Mouse (Mus musculus): Measurements from ENCODE around the gene Tbc1d8. TPM values are rescaled to one million over a fixed set of nuclear protein-coding genes. Genes with fewer than 3 reads are reported as not detected.
A peak's percentile ranks its signal among the peaks of the same experiment; 100 is the strongest.

Tbc1d8 gene
- polyA plus RNA-seq, 1 experiment from 2014 or later, result 18.0 TPM

GRCm38 (mm10) chr1:39502817-39503633, 24.5 kb upstream of the Tbc1d8 start:
- Histone ChIP-seq H3K36me3 (ENCODE audit: insufficient read depth, low read length) (no peaks in the 10 kb centered on the region), H3K4me2 (replicated peaks; ENCODE audit: low read depth, low read length) (no peak overlapping the region), H3K27me3 (replicated peaks; ENCODE audit: insufficient read depth, low read length) (no peaks in the 10 kb centered on the region), H3K9ac (replicated peaks; ENCODE audit: low read depth) (no peak overlapping the region), H3K27ac (ENCODE audit: low read length) (no peak overlapping the region), H3K4me1 (ENCODE audit: insufficient read depth, low read depth, low read length) (no peaks in the 10 kb centered on the region), H3K9me3 (ENCODE audit: low read length) (no peaks in the 10 kb centered on the region), H3K4me3 (ENCODE audit: low read depth, low read length) (no peak overlapping the region)
- TF ChIP-seq CTCF (IDR thresholded peaks at IDR 0.05) (no peak), EP300 (IDR thresholded peaks at IDR 0.05) (no peak)
- ATAC-seq (no peak), DNase-seq (ENCODE audit: low spot score) (peak; percentile 17)
- 72% methylated on average over 17 of the region's 17 CpGs for WGBS

GRCm38 (mm10) chr1:39499485-39499941, 21.0 kb upstream of the Tbc1d8 start:
- Histone ChIP-seq H3K9ac (replicated peaks; ENCODE audit: low read depth) (no peak overlapping the region), H3K4me3 (ENCODE audit: low read depth, low read length) (no peak overlapping the region), H3K27ac (ENCODE audit: low read length) (no peak overlapping the region), H3K4me1 (ENCODE audit: insufficient read depth, low read depth, low read length) (no peaks in the 10 kb centered on the region), H3K27me3 (replicated peaks; ENCODE audit: insufficient read depth, low read length) (no peaks in the 10 kb centered on the region), H3K36me3 (ENCODE audit: insufficient read depth, low read length) (no peaks in the 10 kb centered on the region), H3K9me3 (ENCODE audit: low read length) (no peaks in the 10 kb centered on the region), H3K4me2 (replicated peaks; ENCODE audit: low read depth, low read length) (no peak overlapping the region)
- WGBS, result 77% methylated on average over 2 of the region's 2 CpGs
- no peak for TF ChIP-seq EP300 (IDR thresholded peaks at IDR 0.05)
- TF ChIP-seq CTCF (IDR thresholded peaks at IDR 0.05), result no peak
- DNase-seq (ENCODE audit: low spot score) (no peak), ATAC-seq (no peak)

GRCm38 (mm10) chr1:39497748-39498147, 19.2 kb upstream of the Tbc1d8 start:
- 86% methylated on average over 11 of the region's 11 CpGs for WGBS
- TF ChIP-seq CTCF (IDR thresholded peaks at IDR 0.05), result peak; percentile 46
- no peak for TF ChIP-seq EP300 (IDR thresholded peaks at IDR 0.05)
- no peaks in the 10 kb centered on the region for H3K9me3 ChIP-seq (ENCODE audit: low read length)
- ATAC-seq, result no peak
- H3K27me3 ChIP-seq (replicated peaks; ENCODE audit: insufficient read depth, low read length), result no peaks in the 10 kb centered on the region
- no peak overlapping the region for H3K4me3 ChIP-seq (ENCODE audit: low read depth, low read length)
- H3K27ac ChIP-seq (ENCODE audit: low read length), result no peak overlapping the region
- H3K36me3 ChIP-seq (ENCODE audit: insufficient read depth, low read length), result no peaks in the 10 kb centered on the region
- H3K4me2 ChIP-seq (replicated peaks; ENCODE audit: low read depth, low read length), result no peak overlapping the region
- no peak overlapping the region for H3K9ac ChIP-seq (replicated peaks; ENCODE audit: low read depth)
- DNase-seq (ENCODE audit: low spot score), result no peak
- no peaks in the 10 kb centered on the region for H3K4me1 ChIP-seq (ENCODE audit: insufficient read depth, low read depth, low read length)

- no peaks in the 10 kb centered on the region for H3K4me1 ChIP-seq (ENCODE audit: insufficient read depth, low read depth, low read length)
- H3K36me3 ChIP-seq (ENCODE audit: insufficient read depth, low read length), result no peaks in the 10 kb centered on the region
- TF ChIP-seq EP300 (IDR thresholded peaks at IDR 0.05), result no peak
- peak; percentile 18; the same call in 1 of the 2 replicates for TF ChIP-seq CTCF (IDR thresholded peaks at IDR 0.05)
- WGBS, result 93% methylated on average over 4 of the region's 4 CpGs
- H3K4me2 ChIP-seq (replicated peaks; ENCODE audit: low read depth, low read length), result no peak overlapping the region
- no peaks in the 10 kb centered on the region for H3K27me3 ChIP-seq (replicated peaks; ENCODE audit: insufficient read depth, low read length)
- ATAC-seq (no peak), DNase-seq (ENCODE audit: low spot score) (no peak)
- H3K4me3 ChIP-seq (ENCODE audit: low read depth, low read length), result no peak overlapping the region
- H3K9ac ChIP-seq (replicated peaks; ENCODE audit: low read depth), result no peak overlapping the region
- no peak overlapping the region for H3K27ac ChIP-seq (ENCODE audit: low read length)
- no peaks in the 10 kb centered on the region for H3K9me3 ChIP-seq (ENCODE audit: low read length)
These were observed 18.4 kb upstream of the Tbc1d8 start for GRCm38 (mm10) chr1:39496995-39497394.

- TF ChIP-seq EP300 (IDR thresholded peaks at IDR 0.05) (no peak), CTCF (IDR thresholded peaks at IDR 0.05) (no peak)
- ATAC-seq, result no peak
- no peaks in the 10 kb centered on the region for H3K36me3 ChIP-seq (ENCODE audit: insufficient read depth, low read length)
These were observed 15.1 kb upstream of the Tbc1d8 start for GRCm38 (mm10) chr1:39493664-39494063.

GRCm38 (mm10) chr1:39493165-39493564, 14.6 kb upstream of the Tbc1d8 start:
- WGBS, result 81% methylated on average over 4 of the region's 5 CpGs
- ATAC-seq, result no peak

More at GRCm38 (mm10) chr1:39493664-39494063, 15.1 kb upstream of the Tbc1d8 start:
- no peak overlapping the region for H3K27ac ChIP-seq (ENCODE audit: low read length)
- H3K27me3 ChIP-seq (replicated peaks; ENCODE audit: insufficient read depth, low read length), result no peaks in the 10 kb centered on the region
- no peaks in the 10 kb centered on the region for H3K4me1 ChIP-seq (ENCODE audit: insufficient read depth, low read depth, low read length)
- no peak overlapping the region for H3K4me2 ChIP-seq (replicated peaks; ENCODE audit: low read depth, low read length)
- no peaks in the 10 kb centered on the region for H3K9me3 ChIP-seq (ENCODE audit: low read length)
- no peak overlapping the region for H3K4me3 ChIP-seq (ENCODE audit: low read depth, low read length)
- WGBS, result 54% methylated on average over 3 of the region's 3 CpGs
- H3K9ac ChIP-seq (replicated peaks; ENCODE audit: low read depth), result no peak overlapping the region
- DNase-seq (ENCODE audit: low spot score), result no peak

More at GRCm38 (mm10) chr1:39493165-39493564, 14.6 kb upstream of the Tbc1d8 start:
- no peak overlapping the region for H3K27ac ChIP-seq (ENCODE audit: low read length)
- H3K4me1 ChIP-seq (ENCODE audit: insufficient read depth, low read depth, low read length), result no peaks in the 10 kb centered on the region
- no peak for TF ChIP-seq CTCF (IDR thresholded peaks at IDR 0.05)
- no peak for TF ChIP-seq EP300 (IDR thresholded peaks at IDR 0.05)
- no peak overlapping the region for H3K4me3 ChIP-seq (ENCODE audit: low read depth, low read length)
- H3K9ac ChIP-seq (replicated peaks; ENCODE audit: low read depth), result no peak overlapping the region
- H3K27me3 ChIP-seq (replicated peaks; ENCODE audit: insufficient read depth, low read length), result no peaks in the 10 kb centered on the region
- no peak overlapping the region for H3K4me2 ChIP-seq (replicated peaks; ENCODE audit: low read depth, low read length)
- H3K9me3 ChIP-seq (ENCODE audit: low read length), result no peaks in the 10 kb centered on the region
- DNase-seq (ENCODE audit: low spot score), result no peak
- H3K36me3 ChIP-seq (ENCODE audit: insufficient read depth, low read length), result no peaks in the 10 kb centered on the region
